Mouse (Mus musculus) 3T3-L1 (cell line): ENCODE data around the gene Adcy3.

Source experiments
- DNase-seq: peaks from one replicate; pipeline ENCODE4 v3.0.0-alpha.2; 2015; ENCODE audit warnings: low read depth, low spot score

Adcy3 gene

GRCm38 (mm10) chr12:4132941-4133846, at the start of gene Adcy3:
Gene Adcy3 (plus strand): TSS chr12:4133103.
- DNase-seq: no peak

GRCm38 (mm10) chr12:4083441-4083840, 49.5 kb upstream of the Adcy3 start:
- DNase-seq: peak; percentile 3

- DNase-seq: peak; percentile 83
These were observed 25.5 kb upstream of the Adcy3 start for GRCm38 (mm10) chr12:4107383-4107782.

DNA sequence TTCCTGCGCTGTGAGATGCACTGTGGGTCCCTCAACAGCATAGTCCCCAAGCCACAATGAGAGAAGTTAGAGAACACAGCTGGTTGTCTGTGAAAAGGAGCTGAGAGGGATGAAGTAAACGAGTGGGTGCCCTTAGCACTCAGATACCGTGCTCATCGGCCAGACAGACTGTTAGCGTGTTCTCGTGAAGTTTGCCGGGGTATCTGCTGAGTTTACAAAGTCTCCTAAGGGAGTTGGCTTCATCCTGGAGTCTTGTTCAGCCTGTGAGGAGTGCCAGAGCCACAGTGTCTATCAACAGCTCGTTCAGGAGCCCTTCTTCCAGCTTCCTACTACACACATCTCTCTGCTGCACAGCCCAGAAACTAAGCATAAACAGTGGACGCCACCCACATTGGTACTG, 16.8 kb upstream of the Adcy3 start:
- no peak for DNase-seq

- no peak for DNase-seq
These were observed 15.8 kb upstream of the Adcy3 start for GRCm38 (mm10) chr12:4117136-4117535.

GRCm38 (mm10) chr12:4117579-4117978, 15.3 kb upstream of the Adcy3 start:
- no peak for DNase-seq

DNA sequence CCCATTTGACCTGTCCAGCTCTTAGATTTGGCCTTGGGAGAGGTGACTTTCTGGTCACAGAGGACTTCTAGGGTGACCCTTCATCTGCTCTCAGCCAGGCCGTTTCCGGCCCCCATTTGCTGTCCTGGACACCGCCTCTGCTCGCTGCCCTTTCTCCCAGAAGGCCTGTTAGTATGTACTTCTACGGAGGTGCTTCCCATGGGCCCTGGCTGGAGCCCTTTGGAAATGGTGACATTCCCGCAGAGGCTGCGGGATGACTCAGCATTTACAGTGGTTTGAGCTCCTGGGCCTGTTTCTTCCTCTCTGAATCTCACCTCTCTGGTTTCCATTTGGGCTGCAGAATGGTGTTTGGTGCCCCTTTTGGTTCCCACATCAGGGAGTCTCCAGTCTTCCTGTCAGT, 5.6 kb upstream of the Adcy3 start:
- peak; percentile 27 for DNase-seq

- no peak for DNase-seq
These were observed 927 bp downstream of the Adcy3 start for GRCm38 (mm10) chr12:4133847-4134212.

DNA sequence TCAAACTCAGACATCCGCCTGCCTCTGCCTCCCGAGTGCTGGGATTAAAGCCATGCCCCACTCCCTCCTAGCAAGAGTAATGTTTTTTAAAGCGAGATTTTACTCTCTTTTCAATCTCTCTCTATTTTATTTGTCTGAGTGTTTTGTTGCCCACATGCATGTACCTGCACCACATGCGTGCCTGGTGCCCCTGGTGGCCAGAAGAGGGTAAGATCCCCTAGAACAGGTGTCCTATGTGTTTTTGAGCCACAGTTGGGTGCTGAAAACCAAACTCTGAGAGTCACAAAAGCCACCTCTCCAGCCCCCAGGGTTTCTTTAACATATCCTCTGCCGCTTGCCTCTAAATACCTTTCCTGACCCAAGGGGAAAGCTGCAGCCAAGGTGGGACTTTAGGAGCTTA, 10.3 kb downstream of the Adcy3 start:
- no peak for DNase-seq

- DNase-seq: no peak
These were observed 18.0 kb downstream of the Adcy3 start for GRCm38 (mm10) chr12:4150936-4151335.

- no peak for DNase-seq
These were observed 19.1 kb downstream of the Adcy3 start for GRCm38 (mm10) chr12:4151969-4152368.

DNA sequence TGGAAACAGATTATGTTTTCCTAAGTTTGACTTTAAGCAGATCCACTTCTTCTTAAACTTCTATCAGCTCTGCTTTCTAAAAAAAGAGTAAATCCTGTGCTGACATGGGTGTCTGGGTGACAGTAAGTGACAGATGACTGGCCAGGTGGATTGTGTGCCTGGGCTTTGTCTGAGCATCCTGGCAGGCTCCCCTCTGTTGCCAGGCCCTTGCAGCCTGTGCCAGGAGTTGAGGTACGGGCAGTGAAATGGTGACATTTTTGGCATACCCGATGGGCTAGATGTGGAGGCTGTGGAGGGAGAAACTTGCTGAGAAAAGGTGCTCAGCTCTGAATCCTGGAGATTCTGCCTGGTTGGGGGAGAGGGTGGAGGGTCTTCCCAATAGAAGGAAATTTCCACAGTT, 24.6 kb downstream of the Adcy3 start:
- no peak for DNase-seq

- DNase-seq: peak; percentile 39
These were observed 25.3 kb downstream of the Adcy3 start for GRCm38 (mm10) chr12:4158179-4158578.

- DNase-seq: no peak
These were observed 26.1 kb downstream of the Adcy3 start for GRCm38 (mm10) chr12:4158868-4159632.

- DNase-seq: no peak
These were observed 27.4 kb downstream of the Adcy3 start for GRCm38 (mm10) chr12:4160322-4160721.

DNA sequence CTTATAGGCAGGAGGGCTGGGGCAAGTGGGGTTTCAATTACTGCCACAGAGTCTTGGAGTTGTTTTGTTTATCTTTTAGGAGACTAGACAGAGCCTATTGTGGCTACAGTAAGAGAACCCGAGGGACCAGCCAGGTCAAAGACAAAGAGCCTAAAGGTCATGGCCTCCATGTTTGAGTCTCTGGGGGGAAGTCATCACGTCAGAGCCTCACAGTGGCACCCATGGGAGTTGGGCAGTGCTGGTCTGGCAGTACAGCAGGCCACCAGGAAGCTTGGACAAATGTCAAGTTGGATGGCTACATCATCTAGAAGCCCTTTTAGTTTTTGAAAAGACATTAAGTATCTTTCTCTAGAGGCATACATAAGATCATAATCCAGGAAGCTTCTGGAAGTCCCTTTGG, 30.0 kb downstream of the Adcy3 start:
- DNase-seq: no peak

- DNase-seq: no peak
These were observed 34.1 kb downstream of the Adcy3 start for GRCm38 (mm10) chr12:4166970-4167369.

DNA sequence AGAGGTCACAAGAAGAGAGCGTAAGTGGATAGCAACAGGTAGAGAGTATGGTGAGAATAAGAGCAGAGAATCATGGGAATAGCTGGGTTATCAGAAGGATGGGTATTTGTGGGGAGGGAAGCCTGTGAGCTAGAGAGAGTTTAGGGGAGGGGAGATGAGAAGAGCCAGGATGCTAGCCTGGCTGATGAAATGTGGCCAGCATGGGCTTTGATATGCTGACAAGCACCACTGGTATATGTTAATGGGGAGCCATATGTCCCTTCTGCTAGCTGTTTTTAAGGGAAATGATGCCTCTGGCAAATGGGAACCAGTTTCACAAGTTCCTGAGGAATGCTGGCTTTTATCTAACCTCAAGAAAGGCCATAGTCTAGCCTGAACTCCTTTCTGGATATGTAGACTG, 36.2 kb downstream of the Adcy3 start:
- DNase-seq: no peak

GRCm38 (mm10) chr12:4169622-4170021, 36.7 kb downstream of the Adcy3 start:
- no peak for DNase-seq

GRCm38 (mm10) chr12:4173108-4173790, 40.3 kb downstream of the Adcy3 start:
- DNase-seq: no peak

DNA sequence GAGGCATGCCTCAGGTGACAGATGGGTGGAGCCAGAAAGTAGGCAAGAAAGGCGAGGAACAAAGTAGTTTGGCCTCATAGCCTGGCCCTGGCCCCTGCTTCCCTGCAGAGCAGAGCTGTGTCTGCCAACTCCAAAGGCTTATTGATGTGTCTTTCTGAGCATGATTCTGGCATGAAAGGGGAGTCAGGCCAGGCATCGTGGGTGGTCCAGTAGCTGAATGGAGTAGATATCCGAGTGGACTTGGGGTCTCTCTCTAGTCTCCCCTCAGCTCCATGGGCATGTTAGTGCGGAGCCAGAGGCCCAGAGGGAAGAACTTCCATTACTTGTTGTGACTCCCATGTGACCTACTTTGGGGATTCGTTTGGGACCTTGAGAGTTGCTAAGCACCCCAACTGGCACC, 45.9 kb downstream of the Adcy3 start:
- DNase-seq: no peak

- no peak for DNase-seq
These were observed 46.8 kb downstream of the Adcy3 start for GRCm38 (mm10) chr12:4179671-4180233.
